Mouse (Mus musculus): ENCODE results near the gene Olfr792. TPM values are rescaled to one million over a fixed set of nuclear protein-coding genes. Genes with fewer than 3 reads are reported as not detected.

The Olfr792 gene
- not detected in 2 replicates for polyA plus RNA-seq (2015; fragmentation: Nextera tagmentation; extraction: Ambion mirVana)

DNA sequence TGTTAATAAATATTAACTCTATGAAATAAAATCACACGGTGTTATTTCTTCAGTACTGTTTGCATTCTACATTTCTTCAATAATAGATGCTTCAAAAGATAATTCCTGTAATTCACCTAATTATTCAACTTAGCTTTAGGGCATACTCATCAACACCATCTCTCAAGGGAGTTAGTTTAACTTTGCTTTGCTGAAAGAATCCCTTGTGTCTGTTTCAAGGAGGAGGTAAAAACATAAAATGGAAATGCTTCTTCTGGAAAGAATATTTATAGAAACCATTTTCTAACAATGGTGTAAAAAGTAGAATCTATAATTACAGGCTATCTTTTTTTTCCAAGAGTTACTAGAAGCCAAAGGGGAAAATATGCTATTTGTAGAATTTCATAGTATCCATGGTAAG, at the start of gene Olfr792:
Olfr792 (plus strand) TSS at position 301 of the 400 bp plus-strand sequence.

DNA sequence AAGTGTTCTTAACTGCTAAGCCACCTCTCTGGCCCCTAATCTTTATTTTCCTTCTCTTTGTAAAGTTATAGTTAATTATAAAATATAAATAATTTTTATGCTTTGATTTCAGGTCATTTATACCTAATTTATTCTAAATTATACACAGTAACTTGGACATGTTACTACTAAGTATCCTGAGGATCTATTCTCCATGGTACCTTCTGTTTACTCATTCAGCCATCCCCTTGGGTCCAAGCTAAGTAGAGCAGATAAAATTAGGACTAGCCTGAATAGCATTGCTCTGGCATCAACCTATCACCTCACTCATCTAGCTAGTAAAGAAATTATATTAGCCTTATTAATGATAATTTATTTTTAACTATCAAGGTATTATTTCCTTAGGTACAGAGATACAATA, 40.8 kb upstream of the Olfr792 start, which contains the start of gene Olfr790:
Olfr790 (plus strand) TSS at position 301 of the 400 bp plus-strand sequence.

DNA sequence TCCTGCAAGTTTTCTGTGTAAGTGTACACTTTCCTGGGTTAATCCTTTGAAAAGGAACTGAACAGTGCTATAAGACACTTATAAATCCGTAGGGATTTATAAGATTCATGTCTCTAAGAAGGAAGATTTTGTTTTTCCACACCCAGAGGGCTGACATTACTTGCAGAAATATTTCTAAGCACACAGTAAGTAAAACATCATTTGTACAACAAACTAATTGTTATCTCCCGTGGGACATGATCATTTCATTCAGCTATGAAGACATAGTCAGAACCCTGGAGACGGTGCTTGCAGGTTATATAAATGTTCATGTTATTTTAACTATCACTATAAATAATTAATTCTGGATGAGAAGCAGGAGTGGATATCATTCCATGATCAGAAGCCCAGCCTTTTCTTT, 17.5 kb upstream of the Olfr792 start, which contains the start of gene Olfr791:
Olfr791 (plus strand) TSS at position 301 of the 400 bp plus-strand sequence.

DNA sequence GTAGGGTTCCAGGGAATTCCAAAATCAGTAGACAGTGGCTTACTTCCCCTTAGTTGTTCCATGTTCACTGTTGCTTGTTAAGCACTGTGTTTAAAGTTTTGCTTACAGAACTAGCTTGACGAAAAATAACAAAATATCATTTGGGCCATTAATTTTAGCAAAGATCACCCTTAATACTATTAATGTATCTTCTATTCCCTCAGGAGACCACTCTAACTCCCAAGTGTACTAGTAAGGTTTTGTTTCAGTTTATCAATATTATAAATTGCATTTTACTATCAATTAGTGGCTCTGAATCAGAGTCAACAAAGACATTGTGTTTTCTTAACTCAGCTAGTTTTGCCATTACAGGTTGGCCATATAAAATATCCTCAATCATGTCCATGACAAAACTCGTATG, 28.4 kb downstream of the Olfr792 start, which contains the start of gene Olfr794:
Olfr794 (plus strand) TSS at position 301 of the 400 bp plus-strand sequence.

Small RNA genes lying within 50 kb of the gene (microRNA-seq; reads per million reads assigned to microRNA genes)
- not detected for gene Gm23252

Other genes starting within 250 kb of the Olfr792 start
- gene Olfr780, start 221.0 kb upstream of the Olfr792 start, polyA plus RNA-seq (2015; fragmentation: Nextera tagmentation; extraction: Ambion mirVana): not detected in 2 replicates
- gene Olfr781, start 210.3 kb upstream of the Olfr792 start, polyA plus RNA-seq (2015; fragmentation: Nextera tagmentation; extraction: Ambion mirVana): not detected in 2 replicates
- gene Olfr782, start 190.3 kb upstream of the Olfr792 start, polyA plus RNA-seq (2015; fragmentation: Nextera tagmentation; extraction: Ambion mirVana): not detected in 2 replicates
- gene Olfr784, start 155.1 kb upstream of the Olfr792 start, polyA plus RNA-seq (2015; fragmentation: Nextera tagmentation; extraction: Ambion mirVana): not detected in 2 replicates
- gene Olfr785, start 133.7 kb upstream of the Olfr792 start, polyA plus RNA-seq (2015; fragmentation: Nextera tagmentation; extraction: Ambion mirVana): not detected in 2 replicates
- not detected in 2 replicates for gene Olfr786, start 111.9 kb upstream of the Olfr792 start, polyA plus RNA-seq (2015; fragmentation: Nextera tagmentation; extraction: Ambion mirVana)
- not detected in 2 replicates for gene Olfr787, start 77.3 kb upstream of the Olfr792 start, polyA plus RNA-seq (2015; fragmentation: Nextera tagmentation; extraction: Ambion mirVana)
- gene Olfr788, start 68.2 kb upstream of the Olfr792 start, polyA plus RNA-seq (2015; fragmentation: Nextera tagmentation; extraction: Ambion mirVana): not detected in 2 replicates
- not detected in 2 replicates for gene Olfr789, start 54.4 kb upstream of the Olfr792 start, polyA plus RNA-seq (2015; fragmentation: Nextera tagmentation; extraction: Ambion mirVana)
- gene Olfr790, start 40.7 kb upstream of the Olfr792 start, polyA plus RNA-seq (2015; fragmentation: Nextera tagmentation; extraction: Ambion mirVana): not detected in 2 replicates
- not detected in 2 replicates for gene Olfr791, start 17.4 kb upstream of the Olfr792 start, polyA plus RNA-seq (2015; fragmentation: Nextera tagmentation; extraction: Ambion mirVana)
- gene Olfr794, start 28.5 kb downstream of the Olfr792 start, polyA plus RNA-seq (2015; fragmentation: Nextera tagmentation; extraction: Ambion mirVana): not detected in 2 replicates
- gene Olfr796, start 73.4 kb downstream of the Olfr792 start, polyA plus RNA-seq (2015; fragmentation: Nextera tagmentation; extraction: Ambion mirVana): not detected in 2 replicates
- not detected in 2 replicates for gene Olfr798, start 88.8 kb downstream of the Olfr792 start, polyA plus RNA-seq (2015; fragmentation: Nextera tagmentation; extraction: Ambion mirVana)
- gene Olfr799, start 98.3 kb downstream of the Olfr792 start, polyA plus RNA-seq (2015; fragmentation: Nextera tagmentation; extraction: Ambion mirVana): not detected in 2 replicates
- gene Olfr800, start 118.5 kb downstream of the Olfr792 start, polyA plus RNA-seq (2015; fragmentation: Nextera tagmentation; extraction: Ambion mirVana): not detected in 2 replicates
- gene Olfr801, start 134.7 kb downstream of the Olfr792 start, polyA plus RNA-seq (2015; fragmentation: Nextera tagmentation; extraction: Ambion mirVana): not detected in 2 replicates
- gene Olfr802, start 149.0 kb downstream of the Olfr792 start, polyA plus RNA-seq (2015; fragmentation: Nextera tagmentation; extraction: Ambion mirVana): not detected in 2 replicates
- gene Olfr803, start 155.1 kb downstream of the Olfr792 start, polyA plus RNA-seq (2015; fragmentation: Nextera tagmentation; extraction: Ambion mirVana): not detected in 2 replicates
- gene Olfr804, start 164.0 kb downstream of the Olfr792 start, polyA plus RNA-seq (2015; fragmentation: Nextera tagmentation; extraction: Ambion mirVana): not detected in 2 replicates
- not detected in 2 replicates for gene Olfr805, start 190.2 kb downstream of the Olfr792 start, polyA plus RNA-seq (2015; fragmentation: Nextera tagmentation; extraction: Ambion mirVana)
- gene Olfr806, start 202.8 kb downstream of the Olfr792 start, polyA plus RNA-seq (2015; fragmentation: Nextera tagmentation; extraction: Ambion mirVana): not detected in 2 replicates
- gene Olfr807, start 218.6 kb downstream of the Olfr792 start, polyA plus RNA-seq (2015; fragmentation: Nextera tagmentation; extraction: Ambion mirVana): not detected in 2 replicates
- gene Olfr808, start 226.3 kb downstream of the Olfr792 start, polyA plus RNA-seq (2015; fragmentation: Nextera tagmentation; extraction: Ambion mirVana): not detected in 2 replicates
- gene Olfr809, start 235.5 kb downstream of the Olfr792 start, polyA plus RNA-seq (2015; fragmentation: Nextera tagmentation; extraction: Ambion mirVana): not detected in 2 replicates

Data from urinary bladder, postnatal 0 days (tissue).